Mouse (Mus musculus) Patski (cell line): ENCODE data around the gene Tmem115. TPM values are rescaled to one million over a fixed set of nuclear protein-coding genes. Genes with fewer than 3 reads are reported as not detected.
A peak's percentile ranks its signal among the peaks of the same experiment; 100 is the strongest.

Source experiments
- ATAC-seq: fragments of 100-300 bp; one replicate; pipeline ENCODE4 v1.8.0; 2021
- CTCF ChIA-PET: fragments of 350-600 bp; sonication (Branson Sonifier 250); formaldehyde crosslinking; loops from one replicate; lab custom pipeline; 2022; ENCODE audit warnings: inconsistent platforms; lab: Charles Lee
- POLR2A ChIA-PET: fragments of 350-600 bp; sonication (Branson Sonifier 250); formaldehyde crosslinking; loops from one replicate; lab custom pipeline; 2022; ENCODE audit warnings: antibody characterized with exemption, inconsistent platforms; lab: Charles Lee
- DNase-seq: peaks from one replicate; pipeline ENCODE4 v3.0.0-alpha.2; 2011; ENCODE audit warnings: low read depth, low spot score
- H3K27me3 ChIP-seq: fragments of 371-371 bp; one replicate; pipeline ENCODE4 v1.5.1; 2021
- CTCF ChIP-seq: fragments of 100-300 bp; IDR thresholded peaks from one replicate; pipeline ENCODE4 v1.5.1; 2021
- in situ Hi-C: fragments of 300-500 bp; cut with MboI; formaldehyde crosslinking; loops from 3 replicates; pipeline ENCODE4 v1.11.1; 2018; ENCODE audit warnings: low pct_unique_long_range_greater_than_20kb, mixed read lengths
- polyA plus RNA-seq: library from polyadenylated mRNA; unstranded; gene quantifications from one replicate; pipeline ENCODE4 v1.2.3, GENCODE M21; 2021

The Tmem115 gene
- polyA plus RNA-seq, 1 experiment from 2014 or later = 41.1 TPM

GRCm38 (mm10) chr9:107502131-107502846, 31.5 kb upstream of the Tmem115 start:
- DNase-seq (no peak), ATAC-seq (no peak)
- CTCF ChIA-PET = no interaction called here
- no peak for TF ChIP-seq CTCF
- in situ Hi-C loops = no loop called here
- H3K27me3 ChIP-seq = peaks cover 44% of the 10 kb centered on the region
- POLR2A ChIA-PET = no interaction called here

GRCm38 (mm10) chr9:107504662-107505537, 28.8 kb upstream of the Tmem115 start:
- DNase-seq = no peak
- no peak for TF ChIP-seq CTCF
- peaks cover 38% of the 10 kb centered on the region for H3K27me3 ChIP-seq
- no peak for ATAC-seq
- ChIA-PET CTCF (no interaction called here), POLR2A (no interaction called here)
- in situ Hi-C loops = no loop called here

GRCm38 (mm10) chr9:107508266-107508665, 25.5 kb upstream of the Tmem115 start:
- ChIA-PET CTCF (no interaction called here), POLR2A (no interaction called here)
- DNase-seq = no peak
- TF ChIP-seq CTCF = no peak
- peaks cover 34% of the 10 kb centered on the region for H3K27me3 ChIP-seq
- ATAC-seq = no peak
- in situ Hi-C loops = no loop called here

- POLR2A ChIA-PET = interaction anchor here (0.6 kb wide), 1 partner anchor 189 kb away, joined by 3 read pairs; no protein-coding TSS in a partner anchor
- in situ Hi-C loops = loop anchor here (5.0 kb wide), 2 partner anchors 143 to 218 kb away; no protein-coding TSS in a partner anchor
- TF ChIP-seq CTCF = no peak
- no peak for DNase-seq
- H3K27me3 ChIP-seq = peaks cover 35% of the 10 kb centered on the region
- ATAC-seq = no peak
- CTCF ChIA-PET = interaction anchor here (0.9 kb wide), 1 partner anchor 153 kb away, joined by 3 read pairs; no protein-coding TSS in a partner anchor
Observed at GRCm38 (mm10) chr9:107510384-107511100, 23.2 kb upstream of the Tmem115 start.

- peak; percentile 30 for DNase-seq
- ChIA-PET POLR2A (no interaction called here), CTCF (interaction anchor here (0.9 kb wide), 1 partner anchor 153 kb away, joined by 3 read pairs; no protein-coding TSS in a partner anchor)
- ATAC-seq = no peak
- in situ Hi-C loops = loop anchor here (5.0 kb wide), 2 partner anchors 144 to 219 kb away; no protein-coding TSS in a partner anchor
- H3K27me3 ChIP-seq = peaks cover 35% of the 10 kb centered on the region
- no peak for TF ChIP-seq CTCF
Observed at GRCm38 (mm10) chr9:107511436-107511835, 22.3 kb upstream of the Tmem115 start.

GRCm38 (mm10) chr9:107512326-107512725, 21.4 kb upstream of the Tmem115 start:
- in situ Hi-C loops = loop anchor here (5.0 kb wide), 2 partner anchors 145 to 220 kb away; no protein-coding TSS in a partner anchor
- ChIA-PET POLR2A (no interaction called here), CTCF (no interaction called here)
- TF ChIP-seq CTCF = no peak
- peaks cover 35% of the 10 kb centered on the region for H3K27me3 ChIP-seq
- ATAC-seq (no peak), DNase-seq (no peak)

- no peak for DNase-seq
- no peak for TF ChIP-seq CTCF
- H3K27me3 ChIP-seq = peaks cover 28% of the 10 kb centered on the region
- ATAC-seq = no peak
- CTCF ChIA-PET = no interaction called here
- POLR2A ChIA-PET = no interaction called here
- in situ Hi-C loops = loop anchor here (5.0 kb wide), 2 partner anchors 147 to 222 kb away; no protein-coding TSS in a partner anchor
Observed at GRCm38 (mm10) chr9:107514303-107514955, 19.3 kb upstream of the Tmem115 start.

- TF ChIP-seq CTCF = no peak
- ChIA-PET CTCF (no interaction called here), POLR2A (no interaction called here)
- in situ Hi-C loops = no loop called here
- no peak for DNase-seq
- peaks cover 33% of the 10 kb centered on the region for H3K27me3 ChIP-seq
- ATAC-seq = no peak
Observed at GRCm38 (mm10) chr9:107520331-107520730, 13.4 kb upstream of the Tmem115 start.

- CTCF ChIA-PET = no interaction called here
- H3K27me3 ChIP-seq = peaks cover 36% of the 10 kb centered on the region
- in situ Hi-C loops = no loop called here
- TF ChIP-seq CTCF = no peak
- ATAC-seq (no peak), DNase-seq (no peak)
- POLR2A ChIA-PET = no interaction called here
Observed at GRCm38 (mm10) chr9:107521190-107521589, 12.6 kb upstream of the Tmem115 start.
